Mouse (Mus musculus) MEL (cell line): ENCODE data around the gene Ccdc126. TPM values are rescaled to one million over a fixed set of nuclear protein-coding genes. Genes with fewer than 3 reads are reported as not detected.

Experiments used
- DNase-seq: peaks from one replicate; pipeline ENCODE4 v3.0.0; 2011; ENCODE audit warnings: low read depth, low spot score
- H3K27ac ChIP-seq: 2 replicates; pipeline ENCODE4 v1.5.1; 2012; ENCODE audit warnings: low read depth, mild to moderate bottlenecking, control low read depth, low read length, moderate library complexity; ENCODE audit not compliant: control insufficient read depth
- H3K27me3 ChIP-seq, 2 experiments: fragments of 150-350 bp in 1 of 2; sonication (generic) in 1 of 2; 2 replicates each; pipeline ENCODE4 v1.6.1; 2012; ENCODE audit warnings: low read length in 2 of 2, mild to moderate bottlenecking in 2 of 2, improper control_type of control experiment in 1 of 2, moderate library complexity in 1 of 2; ENCODE audit not compliant: insufficient read depth in 2 of 2, control insufficient read depth in 1 of 2
- H3K36me3 ChIP-seq, 2 experiments: 2 replicates each; pipeline ENCODE4 v1.6.1; 2012 to 2014; ENCODE audit warnings: low read length in 2 of 2, improper control_type of control experiment in 1 of 2, inconsistent platforms in 1 of 2, mild to moderate bottlenecking in 1 of 2; ENCODE audit not compliant: insufficient read depth in 2 of 2, control insufficient read depth in 1 of 2
- H3K4me1 ChIP-seq, 2 experiments: fragments of 150-350 bp in 1 of 2; sonication (generic) in 1 of 2; 2 replicates each; pipeline ENCODE4 v1.6.1; 2012; ENCODE audit warnings: low read length in 2 of 2, improper control_type of control experiment in 1 of 2, mild to moderate bottlenecking in 1 of 2; ENCODE audit not compliant: insufficient read depth in 2 of 2, control insufficient read depth in 1 of 2
- H3K4me3 ChIP-seq, 2 experiments: fragments of 150-350 bp in 1 of 2; sonication (generic) in 1 of 2; 2 replicates each; pipeline ENCODE4 v1.5.1; 2012; ENCODE audit warnings: low read depth in 2 of 2, low read length in 2 of 2, mild to moderate bottlenecking in 2 of 2, moderate library complexity in 2 of 2, control low read depth in 1 of 2, improper control_type of control experiment in 1 of 2; ENCODE audit not compliant: control insufficient read depth in 1 of 2, insufficient read depth in 1 of 2
- H3K79me2 ChIP-seq: 2 replicates; pipeline ENCODE4 v1.6.1; 2012; ENCODE audit warnings: mild to moderate bottlenecking, low read length, moderate library complexity; ENCODE audit not compliant: control insufficient read depth, poor library complexity, insufficient read depth
- H3K9ac ChIP-seq: 2 replicates; pipeline ENCODE4 v1.6.1; 2012; ENCODE audit warnings: low read depth, mild to moderate bottlenecking, control low read depth, low read length, moderate library complexity; ENCODE audit not compliant: control insufficient read depth, poor library complexity, severe bottlenecking
- H3K9me3 ChIP-seq: fragments of 150-350 bp; sonication (generic); replicated peaks from 2 replicates; pipeline ENCODE4 v1.6.1; 2012; ENCODE audit warnings: mild to moderate bottlenecking, low read length, improper control_type of control experiment, moderate library complexity; ENCODE audit not compliant: insufficient read depth
- CHD1 ChIP-seq: IDR thresholded peaks from 2 replicates; pipeline ENCODE4 v1.6.1; 2012; ENCODE audit warnings: low read depth, mild to moderate bottlenecking, inconsistent platforms, low read length, improper control_type of control experiment
- CHD2 ChIP-seq: IDR thresholded peaks from 2 replicates; pipeline ENCODE4 v1.6.1; 2011; ENCODE audit warnings: low read length, improper control_type of control experiment
- E2F4 ChIP-seq: IDR thresholded peaks from 2 replicates; pipeline ENCODE4 v1.6.1; 2011; ENCODE audit warnings: low read depth, low read length, improper control_type of control experiment, borderline replicate concordance
- ELF1 ChIP-seq: IDR thresholded peaks from 2 replicates; pipeline ENCODE4 v1.6.1; 2014; ENCODE audit warnings: low read depth, mild to moderate bottlenecking, inconsistent platforms, low read length, improper control_type of control experiment, moderate library complexity
- EP300 ChIP-seq, 2 experiments: IDR thresholded peaks; 2 replicates each; pipeline ENCODE4 v1.6.1; 2011; ENCODE audit warnings: improper control_type of control experiment in 2 of 2, low read length in 2 of 2, low read depth in 1 of 2, mild to moderate bottlenecking in 1 of 2
- ETS1 ChIP-seq: IDR thresholded peaks from 2 replicates; pipeline ENCODE4 v1.6.1; 2012; ENCODE audit warnings: low read depth, mild to moderate bottlenecking, inconsistent platforms, low read length, improper control_type of control experiment, moderate library complexity
- JUND ChIP-seq: IDR thresholded peaks from 2 replicates; pipeline ENCODE4 v1.6.1; 2011; ENCODE audit warnings: low read depth, mild to moderate bottlenecking, improper control_type of control experiment, low read length
- KAT2A ChIP-seq: conservative IDR thresholded peaks from 2 replicates; pipeline ENCODE4 v1.6.1; 2012; ENCODE audit warnings: low read depth, low read length, improper control_type of control experiment, inconsistent platforms
- MAZ ChIP-seq: IDR thresholded peaks from 2 replicates; pipeline ENCODE4 v1.6.1; 2012; ENCODE audit warnings: low read depth, mild to moderate bottlenecking, inconsistent platforms, low read length, improper control_type of control experiment
- MEF2A ChIP-seq: IDR thresholded peaks from 2 replicates; pipeline ENCODE4 v1.6.1; 2014; ENCODE audit warnings: low read depth, mild to moderate bottlenecking, inconsistent platforms, low read length, improper control_type of control experiment; ENCODE audit not compliant: poor library complexity, insufficient replicate concordance, severe bottlenecking; ENCODE audit errors: extremely low read depth
- MYB ChIP-seq: IDR thresholded peaks from 2 replicates; pipeline ENCODE4 v1.6.1; 2011; ENCODE audit warnings: mild to moderate bottlenecking, low read depth, low read length, improper control_type of control experiment
- MYC ChIP-seq: IDR thresholded peaks from 2 replicates; pipeline ENCODE4 v1.6.1; 2011; ENCODE audit warnings: low read depth, mild to moderate bottlenecking, low read length, improper control_type of control experiment, moderate library complexity
- NELFE ChIP-seq: IDR thresholded peaks from 2 replicates; pipeline ENCODE4 v1.6.1; 2011; ENCODE audit warnings: low read depth, low read length, improper control_type of control experiment
- NRF1 ChIP-seq: IDR thresholded peaks from 2 replicates; pipeline ENCODE4 v1.6.1; 2014; ENCODE audit warnings: low read depth, mild to moderate bottlenecking, inconsistent platforms, low read length, improper control_type of control experiment, moderate library complexity; ENCODE audit not compliant: poor library complexity, insufficient read depth, severe bottlenecking
- POLR2A ChIP-seq, 2 experiments: IDR thresholded peaks; 2 replicates each; pipeline ENCODE4 v1.6.1; 2011 to 2012; ENCODE audit warnings: low read length in 2 of 2, mild to moderate bottlenecking in 2 of 2, control low read depth in 1 of 2, improper control_type of control experiment in 1 of 2, low read depth in 1 of 2, moderate library complexity in 1 of 2; ENCODE audit not compliant: control insufficient read depth in 1 of 2, insufficient read depth in 1 of 2, poor library complexity in 1 of 2
- TCF12 ChIP-seq: IDR thresholded peaks from 2 replicates; pipeline ENCODE4 v1.6.1; 2014; ENCODE audit warnings: low read depth, mild to moderate bottlenecking, inconsistent platforms, low read length, improper control_type of control experiment, moderate library complexity
- USF2 ChIP-seq, 2 experiments: IDR thresholded peaks; 2 replicates each; pipeline ENCODE4 v1.6.1; 2011 to 2012; ENCODE audit warnings: improper control_type of control experiment in 2 of 2, low read length in 2 of 2, borderline replicate concordance in 1 of 2, inconsistent platforms in 1 of 2, low read depth in 1 of 2, mild to moderate bottlenecking in 1 of 2; ENCODE audit not compliant: insufficient read depth in 1 of 2
- ZC3H11A ChIP-seq: IDR thresholded peaks from 2 replicates; pipeline ENCODE4 v1.6.1; 2012; ENCODE audit warnings: low read depth, mild to moderate bottlenecking, inconsistent platforms, low read length, improper control_type of control experiment
- ZKSCAN1 ChIP-seq: IDR thresholded peaks from 2 replicates; pipeline ENCODE4 v1.6.1; 2012; ENCODE audit warnings: low read depth, mild to moderate bottlenecking, inconsistent platforms, low read length, improper control_type of control experiment, moderate library complexity
- ZNF384 ChIP-seq: IDR thresholded peaks from 2 replicates; pipeline ENCODE4 v1.6.1; 2012; ENCODE audit warnings: low read depth, mild to moderate bottlenecking, inconsistent platforms, low read length, improper control_type of control experiment
- polyA plus RNA-seq, 2 experiments: library from polyadenylated mRNA; stranded (reverse) in 1 of 2; unstranded in 1 of 2; fragments of >175 nt in 1 of 2; fragments of >200 nt in 1 of 2; gene quantifications; 2 replicates each; pipeline versions ENCODE4 v1.2.1 to v1.2.4; 2012; ENCODE audit warnings: low replicate concordance in 2 of 2, low read depth in 1 of 2; ENCODE audit not compliant: insufficient read length in 2 of 2, insufficient read depth in 1 of 2, missing spikeins in 1 of 2
- total RNA-seq: library from RNA; depleted of rRNA; stranded (reverse); fragments of 300-350 nt; gene quantifications from 2 replicates; pipeline ENCODE4 v1.2.3, GENCODE M21; 2012

Ccdc126 gene
- total and polyA plus RNA-seq, 3 experiments: 3.8 to 3.9 TPM; not detected in 1

DNA sequence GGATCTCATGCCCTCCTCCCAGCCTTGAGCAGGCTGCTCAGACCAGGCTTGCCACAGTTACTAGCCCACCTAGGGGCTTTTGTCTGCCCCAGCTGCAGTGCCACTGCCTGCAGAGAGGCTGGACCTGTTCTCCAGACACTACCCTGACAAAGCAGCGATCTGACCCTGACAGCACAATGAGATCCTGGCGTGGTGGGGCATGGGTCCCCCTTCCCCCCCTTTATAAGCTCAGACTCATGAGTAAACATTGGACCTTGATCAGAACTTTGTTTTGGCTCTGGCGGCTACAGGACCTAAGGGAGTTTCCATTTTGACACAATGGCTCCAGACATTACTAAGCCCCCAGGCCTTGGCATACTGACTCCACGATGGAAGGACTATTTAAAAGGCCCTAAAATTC, 45.1 kb upstream of the Ccdc126 start:
- no peak for DNase-seq
- Histone ChIP-seq H3K9ac (no peak overlapping the region), H3K4me1 (no peaks in the 10 kb centered on the region; a peak in 1 of 4 replicates), H3K9me3 (no peaks in the 10 kb centered on the region), H3K79me2 (no peaks in the 10 kb centered on the region), H3K4me3 (no peak overlapping the region), H3K36me3 (no peaks in the 10 kb centered on the region), H3K27me3 (no peaks in the 10 kb centered on the region; a peak in 1 of 4 replicates), H3K27ac (no peak overlapping the region)
- TF ChIP-seq NELFE (no peak), CHD1 (no peak), JUND (no peak), MAZ (no peak)

GRCm38 (mm10) chr6:49274416-49275091, 44.5 kb upstream of the Ccdc126 start:
- Histone ChIP-seq H3K27ac (no peak overlapping the region), H3K4me1 (no peaks in the 10 kb centered on the region; a peak in 1 of 4 replicates)

DNA sequence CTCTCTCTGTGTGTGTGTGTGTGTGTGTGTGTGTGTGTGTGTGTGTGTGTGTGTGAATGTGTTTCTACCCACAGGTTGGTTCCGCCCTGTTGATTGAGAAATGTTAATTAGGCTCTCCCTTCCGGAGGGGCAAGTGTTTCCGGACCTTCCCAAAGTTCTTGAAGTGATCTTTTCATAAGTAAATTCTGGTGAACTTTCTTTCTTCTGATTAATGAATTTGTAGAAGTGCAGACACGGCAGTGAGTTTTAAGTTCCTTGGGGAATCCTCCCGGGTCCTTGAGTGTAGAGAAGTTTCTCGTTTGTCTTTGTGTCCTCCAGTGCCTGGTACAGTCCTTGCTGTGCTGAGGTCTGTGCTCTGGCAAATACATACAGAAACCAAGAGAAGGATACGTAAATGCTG, 43.8 kb upstream of the Ccdc126 start:
- Histone ChIP-seq H3K9ac (no peak overlapping the region), H3K27me3 (no peaks in the 10 kb centered on the region), H3K27ac (no peak overlapping the region), H3K9me3 (no peaks in the 10 kb centered on the region), H3K4me3 (no peak overlapping the region), H3K4me1 (no peaks in the 10 kb centered on the region), H3K79me2 (no peaks in the 10 kb centered on the region), H3K36me3 (no peaks in the 10 kb centered on the region)
- no peak for TF ChIP-seq MYC
- DNase-seq: no peak

More at GRCm38 (mm10) chr6:49274416-49275091, 44.5 kb upstream of the Ccdc126 start:
- no peak for TF ChIP-seq NRF1
- TF ChIP-seq ELF1: no peak
- TF ChIP-seq CHD2: no peak
- no peak for TF ChIP-seq MYB
- TF ChIP-seq POLR2A (IDR thresholded peaks at IDR 0.05; ENCODE audit: control insufficient read depth in 1 of 2, insufficient read depth in 1 of 2, low read depth in 1 of 2, low read length in 2 of 2, poor library complexity in 1 of 2): no peak
- no peak for TF ChIP-seq E2F4
- no peak for TF ChIP-seq USF2 (IDR thresholded peaks at IDR 0.05; ENCODE audit: borderline replicate concordance in 1 of 2, insufficient read depth in 1 of 2, low read depth in 1 of 2, low read length in 2 of 2)
- TF ChIP-seq KAT2A: no peak
- TF ChIP-seq TCF12: no peak
- TF ChIP-seq ZNF384: no peak
- TF ChIP-seq MAZ: no peak
- TF ChIP-seq MEF2A: no peak
- TF ChIP-seq EP300 (IDR thresholded peaks at IDR 0.05; ENCODE audit: low read depth in 1 of 2, low read length in 2 of 2): no peak
- no peak for TF ChIP-seq ETS1
- no peak for TF ChIP-seq ZKSCAN1
- no peak for TF ChIP-seq ZC3H11A
- no peaks in the 10 kb centered on the region for H3K79me2 ChIP-seq
- H3K27me3 ChIP-seq: no peaks in the 10 kb centered on the region; a peak in 1 of 4 replicates
- no peak overlapping the region for H3K9ac ChIP-seq
- H3K9me3 ChIP-seq: no peaks in the 10 kb centered on the region
- no peak overlapping the region for H3K4me3 ChIP-seq
- no peak for DNase-seq
- no peaks in the 10 kb centered on the region for H3K36me3 ChIP-seq
